Mouse (Mus musculus): ENCODE measurements around the gene Skint7. TPM values are rescaled to one million over a fixed set of nuclear protein-coding genes. Genes with fewer than 3 reads are reported as not detected.
"Not testable (repeated sequence)": the region's sequence is repeated elsewhere in the genome, so short reads cannot be mapped to it uniquely, and the experiment has no call there.

Gene Skint7
- not detected for total RNA-seq (2022)

GRCm38 (mm10) chr4:111972623-111973022 is at the start of gene Skint7:
Skint7 (plus strand) TSS chr4:111972923.
- no peak for DNase-seq (ENCODE audit: low spot score in 2 of 2)

DNA sequence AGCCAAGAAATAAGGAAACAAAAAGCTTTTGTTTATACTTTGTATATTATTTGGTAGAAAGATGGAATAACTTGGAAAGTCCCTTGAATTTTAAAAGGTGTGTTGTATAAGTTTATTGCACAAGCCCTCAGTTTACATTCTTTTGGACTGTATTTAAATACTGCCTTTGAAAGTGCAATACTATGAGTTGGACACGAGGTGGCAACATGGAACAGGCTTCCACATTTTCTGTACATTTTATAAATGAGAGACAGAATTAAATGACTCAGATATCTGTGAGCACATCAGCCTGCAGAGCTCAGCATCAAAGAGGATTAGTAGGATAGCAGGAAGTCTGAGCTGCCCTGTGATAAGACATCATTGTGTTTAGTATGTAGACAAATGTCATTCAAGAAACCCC is 11.4 kb upstream of the Skint7 start:
- no peak for DNase-seq (ENCODE audit: low spot score in 2 of 2)

GRCm38 (mm10) chr4:111963241-111963640 is 9.5 kb upstream of the Skint7 start:
- DNase-seq (ENCODE audit: low spot score in 2 of 2): not testable (repeated sequence)

- DNase-seq (ENCODE audit: low spot score in 2 of 2): no peak
Measured at GRCm38 (mm10) chr4:111963669-111964068, 9.1 kb upstream of the Skint7 start.

- no peak for DNase-seq (ENCODE audit: low spot score in 2 of 2)
Measured at GRCm38 (mm10) chr4:112005969-112006368, 33.2 kb downstream of the Skint7 start, which contains the start of gene Skint1. Skint1 (plus strand) TSS chr4:112006269.

Other genes with a start within 250 kb of the Skint7 start
- gene Slc5a9, start 70.0 kb upstream of the Skint7 start, total RNA-seq (2022): not detected
- not detected for gene Skint8, start 53.5 kb upstream of the Skint7 start, total RNA-seq (2022)
- not detected for gene Skint1, start 33.3 kb downstream of the Skint7 start, total RNA-seq (2022)
- gene Skint4, start 99.1 kb downstream of the Skint7 start, total RNA-seq (2022): not detected

All from gastrocnemius, adult 8-10 months (tissue).